ENCODE assay signal across 8 mouse cellular contexts in the genomic region with DNA sequence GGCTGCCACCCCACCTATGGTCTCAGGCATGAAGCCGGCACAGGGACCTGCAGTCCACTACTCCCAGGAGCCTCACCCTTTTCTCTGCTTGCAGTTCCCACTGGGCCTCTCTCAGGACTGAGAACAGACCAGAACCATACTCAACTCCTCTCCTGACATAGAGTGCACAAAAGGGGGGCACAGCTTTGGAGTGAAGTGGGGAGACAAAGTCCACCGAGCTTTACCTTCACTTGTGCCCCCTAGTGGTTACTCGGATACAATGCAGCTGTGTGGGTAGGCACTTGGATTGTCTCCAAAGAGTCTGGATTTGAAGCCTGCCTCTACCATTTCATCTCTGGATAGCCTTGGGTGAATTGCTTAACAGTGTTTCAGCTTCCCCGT.
DNase-seq lines count a peak whose midpoint lies in the region; ATAC-seq and TF ChIP-seq lines count a peak whose summit lies in the region.

No protein-coding gene starts in this region.

- no peak for TF ChIP-seq POLR2A in cortical plate, adult 2 months (IDR thresholded peaks at IDR 0.05; ENCODE audit: extremely low read depth, insufficient read depth, low read length)

- H3K9me3 ChIP-seq in forebrain, embryonic 10.5 days = no peaks in the 10 kb centered on the region
- H3K9me3 ChIP-seq in forebrain, embryonic 11.5 days (ENCODE audit: control insufficient read depth, low read length) = no peaks in the 10 kb centered on the region
- H3K9me3 ChIP-seq in neural tube, embryonic 13.5 days = no peaks in the 10 kb centered on the region

- no peak overlapping the region for H3K9ac ChIP-seq in forebrain, embryonic 11.5 days (ENCODE audit: low read length)
- H3K9ac ChIP-seq in neural tube, embryonic 13.5 days = no peak overlapping the region

- H3K27ac ChIP-seq in forebrain, embryonic 10.5 days = peak overlapping the region; percentile 12; the same call in 1 of the 2 replicates
- H3K27ac ChIP-seq in forebrain, embryonic 11.5 days (ENCODE audit: low read depth, low read length) = no peak overlapping the region
- H3K27ac ChIP-seq in cortical plate, adult 2 months (ENCODE audit: insufficient read depth, low read length) = peak overlapping the region; percentile 71; the same call in 1 of the 2 replicates
- H3K27ac ChIP-seq in neural tube, embryonic 13.5 days (replicated peaks) = peak overlapping the region; percentile 73

- H3K27me3 ChIP-seq in forebrain, embryonic 10.5 days (ENCODE audit: poor library complexity, severe bottlenecking) = peaks cover 63% of the 10 kb centered on the region
- H3K27me3 ChIP-seq in forebrain, embryonic 11.5 days (ENCODE audit: control insufficient read depth, insufficient read depth, low read length) = peaks cover under 1% of the 10 kb centered on the region; the same call in 1 of the 2 replicates
- H3K27me3 ChIP-seq in neural tube, embryonic 13.5 days = peaks cover 25% of the 10 kb centered on the region

- 48% methylated on average over 4 of the region's 4 CpGs for WGBS in forebrain, embryonic 10.5 days
- 39% methylated on average over 4 of the region's 4 CpGs for WGBS in forebrain, embryonic 11.5 days
- WGBS in neural tube, embryonic 13.5 days = 32% methylated on average over 4 of the region's 4 CpGs

- no peak for ATAC-seq in forebrain, embryonic 11.5 days (replicated peaks; ENCODE audit: low FRiP score)
- no peak for ATAC-seq in neural tube, embryonic 13.5 days (ENCODE audit: low read depth)

- no peaks in the 10 kb centered on the region for H3K36me3 ChIP-seq in forebrain, embryonic 10.5 days (replicated peaks)
- no peaks in the 10 kb centered on the region for H3K36me3 ChIP-seq in forebrain, embryonic 11.5 days (ENCODE audit: control insufficient read depth, insufficient read depth, low read length)
- peaks cover 28% of the 10 kb centered on the region for H3K36me3 ChIP-seq in neural tube, embryonic 13.5 days

- peaks cover 33% of the 10 kb centered on the region for H3K4me1 ChIP-seq in forebrain, embryonic 10.5 days
- no peaks in the 10 kb centered on the region; the same call in 1 of the 2 replicates for H3K4me1 ChIP-seq in forebrain, embryonic 11.5 days (replicated peaks; ENCODE audit: control insufficient read depth, insufficient read depth, low read length)
- H3K4me1 ChIP-seq in cortical plate, adult 2 months (ENCODE audit: control insufficient read depth, insufficient read depth, low read length) = peaks cover 3% of the 10 kb centered on the region
- peaks cover 41% of the 10 kb centered on the region for H3K4me1 ChIP-seq in neural tube, embryonic 13.5 days (replicated peaks)

- TF ChIP-seq CTCF in cortical plate, adult 2 months (IDR thresholded peaks at IDR 0.05; ENCODE audit: extremely low read depth, insufficient read depth, low read length) = peak; percentile 64

- intact Hi-C loops in heart, postnatal 10 days (cut with DNase I) = loop anchor here (5.0 to 10.0 kb wide), 2 partner anchors 61 to 208 kb away; a partner anchor contains a TSS
- intact Hi-C loops in gastrocnemius, postnatal 14 days (cut with DNase I; ENCODE audit: low total_unique reads) = no loop called here

- no peak overlapping the region for H3K4me3 ChIP-seq in forebrain, embryonic 10.5 days
- no peak overlapping the region for H3K4me3 ChIP-seq in forebrain, embryonic 11.5 days (ENCODE audit: low read depth, low read length)
- no peak overlapping the region for H3K4me3 ChIP-seq in cortical plate, adult 2 months (ENCODE audit: insufficient read depth, low read length)
- no peak overlapping the region for H3K4me3 ChIP-seq in neural tube, embryonic 13.5 days

- peak; percentile 37 for DNase-seq in forebrain, embryonic 10.5 days (ENCODE audit: extremely low spot score, low spot score)
- no peak for DNase-seq in forebrain, embryonic 11.5 days (ENCODE audit: low spot score)
- peak; percentile 58 for DNase-seq in ES-CJ7 (ENCODE audit: low read depth, low spot score)
- DNase-seq in heart, postnatal 10 days = peak; percentile 36 to 55
- peak; percentile 66 for DNase-seq in layer of hippocampus, adult 9-11 months
- no peak for DNase-seq in gastrocnemius, postnatal 14 days

- no peak overlapping the region for H3K4me2 ChIP-seq in forebrain, embryonic 11.5 days (ENCODE audit: low read depth, low read length, severe bottlenecking)
- no peak overlapping the region for H3K4me2 ChIP-seq in neural tube, embryonic 13.5 days

Comparison
In these comparisons a context has a peak if more than half of its experiments do, and no peak if none do; other contexts are left out.
1. DNase-seq: peak in forebrain, embryonic 10.5 days (single experiment), ES-CJ7 (single experiment), heart, postnatal 10 days (2 of 2) and layer of hippocampus, adult 9-11 months (single experiment); none in forebrain, embryonic 11.5 days (single experiment) and gastrocnemius, postnatal 14 days (single experiment).